In the genomic region with DNA sequence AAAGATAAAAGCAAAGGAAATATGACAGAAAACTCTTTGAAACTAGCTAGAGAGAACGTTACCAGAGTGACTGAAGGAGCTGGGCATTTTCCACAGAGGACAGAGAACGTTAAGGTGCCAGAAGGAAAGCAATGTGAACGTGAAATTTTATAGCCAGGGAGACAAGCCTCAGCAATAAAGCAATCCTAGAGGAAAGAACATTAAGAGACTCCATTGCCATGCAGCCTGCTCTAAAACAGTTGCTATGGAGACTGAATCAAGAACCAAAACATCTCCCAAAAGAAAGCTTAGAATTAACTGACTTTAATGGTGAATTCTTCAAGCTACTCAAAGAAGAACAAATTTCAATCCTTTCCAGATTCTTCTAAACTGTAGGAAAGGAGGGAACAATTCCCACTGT, we compare ENCODE assay signal across 30 mouse cellular contexts. TPM values are rescaled to one million over a fixed set of nuclear protein-coding genes. Genes with fewer than 3 reads are reported as not detected.
A peak's percentile ranks its signal among the peaks of the same experiment; 100 is the strongest.
DNase-seq lines count a peak whose midpoint lies in the region; ATAC-seq and TF ChIP-seq lines count a peak whose summit lies in the region.
"Had no signal": no experiment of that assay in that cellular context is flagged by ENCODE, and none has a peak within 500 bp of the region (broad histone marks: within the 10 kb centered on the region; RNA-seq: fewer than 3 reads in every experiment).

No protein-coding gene starts in this region.

- no peak overlapping the region for H3K27ac ChIP-seq in forebrain, embryonic 14.5 days (ENCODE audit: low read depth, low read length)
- no peak overlapping the region for H3K27ac ChIP-seq in forebrain, embryonic 15.5 days (replicated peaks)
- H3K27ac ChIP-seq in layer of hippocampus, adult 2 months = peak overlapping the region; percentile 64; the same call in 1 of the 2 replicates
- 0 out of 2 replicates have a peak overlapping the region, but pooled peaks have one; percentile 38 for H3K27ac ChIP-seq in midbrain, embryonic 16.5 days (ENCODE audit: low read length)
- H3K27ac ChIP-seq in midbrain, embryonic 13.5 days = no peak overlapping the region
- H3K27ac ChIP-seq in midbrain, postnatal 0 days (ENCODE audit: low read depth, low read length) = no peak overlapping the region
- H3K27ac ChIP-seq: heart, embryonic 13.5 days; liver, embryonic 15.5 days had no signal

- H3K4me2 ChIP-seq in forebrain, embryonic 14.5 days (ENCODE audit: low read length) = no peak overlapping the region
- no peak overlapping the region for H3K4me2 ChIP-seq in forebrain, embryonic 15.5 days (replicated peaks)
- H3K4me2 ChIP-seq in midbrain, embryonic 16.5 days (ENCODE audit: low read length) = no peak overlapping the region
- H3K4me2 ChIP-seq in midbrain, embryonic 13.5 days (replicated peaks) = no peak overlapping the region
- H3K4me2 ChIP-seq in midbrain, postnatal 0 days (ENCODE audit: low read depth, low read length, poor library complexity, severe bottlenecking) = no peak overlapping the region
- H3K4me2 ChIP-seq: heart, embryonic 13.5 days; liver, embryonic 15.5 days; lung, embryonic 14.5 days had no signal

- no peak for TF ChIP-seq CTCF in layer of hippocampus, adult 2 months (conservative IDR thresholded peaks at IDR 0.05)
- TF ChIP-seq CTCF in midbrain, postnatal 0 days (IDR thresholded peaks at IDR 0.05) = no peak

- H3K9me3 ChIP-seq in forebrain, embryonic 14.5 days (replicated peaks; ENCODE audit: control insufficient read depth, low read length) = no peaks in the 10 kb centered on the region
- no peaks in the 10 kb centered on the region for H3K9me3 ChIP-seq in forebrain, embryonic 15.5 days
- no peaks in the 10 kb centered on the region for H3K9me3 ChIP-seq in midbrain, embryonic 16.5 days (replicated peaks; ENCODE audit: control insufficient read depth, low read length, poor library complexity, severe bottlenecking)
- no peaks in the 10 kb centered on the region for H3K9me3 ChIP-seq in midbrain, embryonic 13.5 days
- H3K9me3 ChIP-seq in midbrain, postnatal 0 days (ENCODE audit: low read length) = no peaks in the 10 kb centered on the region
- H3K9me3 ChIP-seq: G1E; heart, embryonic 13.5 days; liver, embryonic 15.5 days; megakaryocyte, embryonic 14.5 days had no signal

- 34% methylated on average over 3 of the region's 3 CpGs for WGBS in forebrain, embryonic 14.5 days
- 27% methylated on average over 3 of the region's 3 CpGs for WGBS in forebrain, embryonic 15.5 days
- 10% methylated on average over 3 of the region's 3 CpGs for WGBS in midbrain, embryonic 16.5 days
- WGBS in midbrain, embryonic 13.5 days = 18% methylated on average over 3 of the region's 3 CpGs
- WGBS in midbrain, postnatal 0 days = 8% methylated on average over 3 of the region's 3 CpGs

- H3K36me3 ChIP-seq in forebrain, embryonic 14.5 days (ENCODE audit: control insufficient read depth, insufficient read depth, low read length) = no peaks in the 10 kb centered on the region
- H3K36me3 ChIP-seq in forebrain, embryonic 15.5 days = no peaks in the 10 kb centered on the region
- H3K36me3 ChIP-seq in midbrain, embryonic 16.5 days (ENCODE audit: control insufficient read depth, insufficient read depth, low read length) = no peaks in the 10 kb centered on the region
- H3K36me3 ChIP-seq in midbrain, embryonic 13.5 days = no peaks in the 10 kb centered on the region
- H3K36me3 ChIP-seq in midbrain, postnatal 0 days (ENCODE audit: insufficient read depth, low read length) = no peaks in the 10 kb centered on the region
- H3K36me3 ChIP-seq: G1E; heart, embryonic 13.5 days; liver, embryonic 15.5 days had no signal

- peaks cover 9% of the 10 kb centered on the region; the same call in 1 of the 2 replicates for H3K27me3 ChIP-seq in forebrain, embryonic 14.5 days (replicated peaks; ENCODE audit: control insufficient read depth, insufficient read depth, low read length)
- H3K27me3 ChIP-seq in forebrain, embryonic 15.5 days = peaks cover 7% of the 10 kb centered on the region; the same call in 1 of the 2 replicates
- peaks cover 3% of the 10 kb centered on the region; the same call in 1 of the 2 replicates for H3K27me3 ChIP-seq in midbrain, embryonic 16.5 days (ENCODE audit: control insufficient read depth, insufficient read depth, low read depth, low read length)
- peaks cover 30% of the 10 kb centered on the region for H3K27me3 ChIP-seq in midbrain, embryonic 13.5 days
- no peaks in the 10 kb centered on the region for H3K27me3 ChIP-seq in midbrain, postnatal 0 days (ENCODE audit: insufficient read depth, low read length)

- no peak overlapping the region for H3K4me3 ChIP-seq in forebrain, embryonic 14.5 days (ENCODE audit: low read depth, low read length)
- H3K4me3 ChIP-seq in forebrain, embryonic 15.5 days = no peak overlapping the region
- H3K4me3 ChIP-seq in layer of hippocampus, adult 2 months = no peak overlapping the region
- H3K4me3 ChIP-seq in midbrain, embryonic 16.5 days (ENCODE audit: low read depth, low read length) = no peak overlapping the region
- H3K4me3 ChIP-seq in midbrain, embryonic 13.5 days (replicated peaks) = no peak overlapping the region
- H3K4me3 ChIP-seq in midbrain, postnatal 0 days (ENCODE audit: low read depth, low read length) = no peak overlapping the region
- H3K4me3 ChIP-seq: erythroblast, embryonic 14.5 days; heart, embryonic 13.5 days; liver, embryonic 15.5 days; megakaryocyte, embryonic 14.5 days had no signal

- no peak overlapping the region for H3K9ac ChIP-seq in forebrain, embryonic 14.5 days (ENCODE audit: low read length)
- no peak overlapping the region for H3K9ac ChIP-seq in forebrain, embryonic 15.5 days (replicated peaks)
- H3K9ac ChIP-seq in midbrain, embryonic 16.5 days (ENCODE audit: low read depth, low read length) = no peak overlapping the region
- no peak overlapping the region for H3K9ac ChIP-seq in midbrain, embryonic 13.5 days (replicated peaks)
- H3K9ac ChIP-seq in midbrain, postnatal 0 days (replicated peaks; ENCODE audit: low read length, poor library complexity, severe bottlenecking) = no peak overlapping the region
- H3K9ac ChIP-seq: heart, embryonic 13.5 days; liver, embryonic 15.5 days; lung, embryonic 14.5 days had no signal

- peaks cover 6% of the 10 kb centered on the region for H3K4me1 ChIP-seq in forebrain, embryonic 14.5 days (ENCODE audit: control insufficient read depth, insufficient read depth, low read length)
- peaks cover 16% of the 10 kb centered on the region for H3K4me1 ChIP-seq in forebrain, embryonic 15.5 days
- peaks cover 17% of the 10 kb centered on the region for H3K4me1 ChIP-seq in midbrain, embryonic 16.5 days (ENCODE audit: control insufficient read depth, insufficient read depth, low read length)
- peaks cover 17% of the 10 kb centered on the region for H3K4me1 ChIP-seq in midbrain, embryonic 13.5 days (replicated peaks)
- H3K4me1 ChIP-seq in midbrain, postnatal 0 days (ENCODE audit: insufficient read depth, low read length) = peaks cover 2% of the 10 kb centered on the region; the same call in 1 of the 2 replicates

- DNase-seq in forebrain, embryonic 14.5 days (ENCODE audit: low spot score) = peak; percentile 37
- no peak for DNase-seq in layer of hippocampus, adult 2 months (ENCODE audit: low spot score in 2 of 2)
- DNase-seq in layer of hippocampus, adult 9-10 months (ENCODE audit: low spot score) = no peak
- peak; percentile 41 for DNase-seq in midbrain, postnatal 0 days (ENCODE audit: low spot score)
- DNase-seq: adrenal gland, adult 8-10 months; cerebellum, adult 11 months; cerebellum, adult 9-10 months; cerebellum, postnatal 36 days; heart, postnatal 10 days; kidney, adult 8-10 months; kidney, postnatal 10 days; left cerebral cortex, postnatal 4 days; lung, embryonic 14.5 days; lung, postnatal 36 days; right cerebral cortex, adult 18-20 months; spleen, adult 18-20 months; thymus, adult 18-20 months; thymus, postnatal 25 days had no signal

- ATAC-seq in forebrain, embryonic 14.5 days = no peak
- ATAC-seq in forebrain, embryonic 15.5 days (replicated peaks) = no peak
- ATAC-seq in midbrain, embryonic 16.5 days = no peak
- no peak for ATAC-seq in midbrain, embryonic 13.5 days
- ATAC-seq in midbrain, postnatal 0 days (ENCODE audit: low FRiP score) = no peak
- ATAC-seq in megakaryocyte progenitor cell, adult 5-6 weeks (replicated peaks; ENCODE audit: poor library complexity) = no peak
- ATAC-seq: intestine, embryonic 16.5 days had no signal

RNA-seq across cellular contexts. Expression of a gene that starts 2.0 kb away (rescaled TPM):
- polyA plus RNA-seq in forebrain, embryonic 14.5 days (2014; fragmentation: Nextera tagmentation; extraction: Ambion mirVana) = 1.5 and 2.8 TPM in 2 replicates
- polyA plus RNA-seq in forebrain, embryonic 15.5 days (2015; fragmentation: Nextera tagmentation; extraction: Ambion mirVana) = 2.4 and 2.7 TPM in 2 replicates
- total RNA-seq in layer of hippocampus, adult 2 months (2021) = 1 to 10 TPM; 6.4 to 8.3 TPM
- 6.3 and 6.9 TPM in 2 replicates for polyA plus RNA-seq in midbrain, embryonic 16.5 days (2015; fragmentation: Nextera tagmentation; extraction: Ambion mirVana)
- 3.6 and 5.5 TPM in 2 replicates for polyA plus RNA-seq in midbrain, embryonic 13.5 days (2015; fragmentation: Nextera tagmentation; extraction: Ambion mirVana)
- total RNA-seq in midbrain, postnatal 0 days (2014; rRNA removed) = 6.4 and 7.7 TPM in 2 replicates
- polyA plus RNA-seq in midbrain, postnatal 0 days (2015; fragmentation: Nextera tagmentation; extraction: Ambion mirVana) = 2.6 and 3.9 TPM in 2 replicates
- total RNA-seq in megakaryocyte progenitor cell, adult 5-6 weeks (2015) = 0.22 TPM in 1 of 2 replicates, not detected in the other
- total RNA-seq in megakaryocyte progenitor cell, adult 5-6 weeks (2017) = not detected in 2 replicates
- total RNA-seq: hematopoietic stem cell, adult 5-6 weeks; liver, adult 2 months had no signal
- polyA plus RNA-seq: erythroblast, embryonic 14.5 days; G1E had no signal

RNA-seq across cellular contexts. Expression of a gene that starts 56.1 kb away (rescaled TPM):
- polyA plus RNA-seq in forebrain, embryonic 14.5 days (2014; fragmentation: Nextera tagmentation; extraction: Ambion mirVana) = 9.2 and 13.2 TPM in 2 replicates
- 13.5 and 14.5 TPM in 2 replicates for polyA plus RNA-seq in forebrain, embryonic 15.5 days (2015; fragmentation: Nextera tagmentation; extraction: Ambion mirVana)
- total RNA-seq in layer of hippocampus, adult 2 months (2021) = 100 to 1,000 TPM; 282 to 286 TPM
- 36.5 and 39.4 TPM in 2 replicates for polyA plus RNA-seq in midbrain, embryonic 16.5 days (2015; fragmentation: Nextera tagmentation; extraction: Ambion mirVana)
- 21.3 and 22.9 TPM in 2 replicates for polyA plus RNA-seq in midbrain, embryonic 13.5 days (2015; fragmentation: Nextera tagmentation; extraction: Ambion mirVana)
- total RNA-seq in midbrain, postnatal 0 days (2014; rRNA removed) = 188 and 214 TPM in 2 replicates
- polyA plus RNA-seq in midbrain, postnatal 0 days (2015; fragmentation: Nextera tagmentation; extraction: Ambion mirVana) = 38.6 and 46.2 TPM in 2 replicates
- total RNA-seq in megakaryocyte progenitor cell, adult 5-6 weeks (2015) = 8.0 and 12.4 TPM in 2 replicates
- 6.2 and 10.6 TPM in 2 replicates for total RNA-seq in megakaryocyte progenitor cell, adult 5-6 weeks (2017)

Comparison
In these comparisons a context has a peak if more than half of its experiments do, and no peak if none do; other contexts are left out.
1. H3K27ac ChIP-seq: peak in layer of hippocampus, adult 2 months (single experiment) and midbrain, embryonic 16.5 days (single experiment); none in forebrain, embryonic 14.5 days (single experiment), forebrain, embryonic 15.5 days (single experiment), midbrain, embryonic 13.5 days (single experiment) and midbrain, postnatal 0 days (single experiment).
2. DNase-seq: peak in forebrain, embryonic 14.5 days (single experiment) and midbrain, postnatal 0 days (single experiment); none in layer of hippocampus, adult 2 months (0 of 2) and layer of hippocampus, adult 9-10 months (single experiment).